Mouse (Mus musculus) thymus, adult 2 months (tissue): ENCODE measurements around the gene Pih1d1.

Experiments
- CTCF ChIP-seq: fragments of 200-500 bp; IDR thresholded peaks from 2 replicates; pipeline ENCODE4 v1.5.1; 2012; ENCODE audit warnings: mild to moderate bottlenecking, control low read depth, low read length, moderate library complexity, borderline replicate concordance; ENCODE audit not compliant: control insufficient read depth, poor library complexity, insufficient read depth; ENCODE audit errors: extremely low read depth
- POLR2A ChIP-seq: fragments of 200-500 bp; IDR thresholded peaks from 2 replicates; pipeline ENCODE4 v1.6.1; 2012; ENCODE audit warnings: mild to moderate bottlenecking, low read length, control low read depth, moderate library complexity; ENCODE audit not compliant: control insufficient read depth, poor library complexity, insufficient read depth; ENCODE audit errors: extremely low read depth

GRCm38 (mm10) chr7:45196994-45197393 lies 42.9 kb downstream of the Pih1d1 start:
- TF ChIP-seq POLR2A: no peak
- no peak for TF ChIP-seq CTCF
